ENCODE assay signal across 27 mouse cellular contexts in genomic region chr4:137521966-137522365, GRCm38 (mm10). TPM values are rescaled to one million over a fixed set of nuclear protein-coding genes. Genes with fewer than 3 reads are reported as not detected.
DNase-seq lines count a peak whose midpoint lies in the region; ATAC-seq lines count a peak whose summit lies in the region.
"Had no signal": no experiment of that assay in that cellular context is flagged by ENCODE, and none has a peak within 500 bp of the region (broad histone marks: within the 10 kb centered on the region; RNA-seq: fewer than 3 reads in every experiment).

No protein-coding gene starts in this region.

- peaks cover 93% of the 10 kb centered on the region for H3K36me3 ChIP-seq in hindbrain, embryonic 10.5 days
- H3K36me3 ChIP-seq in hindbrain, embryonic 12.5 days: peaks cover 39% of the 10 kb centered on the region
- H3K36me3 ChIP-seq in midbrain, embryonic 10.5 days: peaks cover 95% of the 10 kb centered on the region
- 0 out of 2 replicates have a peak, but pooled peaks cover 6% of the 10 kb centered on the region for H3K36me3 ChIP-seq in midbrain, embryonic 13.5 days

- DNase-seq in gastrocnemius, postnatal 25 days: peak; percentile 34
- DNase-seq in gastrocnemius, postnatal 10 days: no peak
- DNase-seq in hindbrain, embryonic 10.5 days (ENCODE audit: low spot score): no peak
- peak; percentile 61 for DNase-seq in cerebellum, adult 8-10 months
- DNase-seq in cerebellum, postnatal 36 days: peak; percentile 61 to 73
- DNase-seq in midbrain, embryonic 10.5 days (ENCODE audit: low spot score): no peak
- DNase-seq: adrenal gland, postnatal 25 days; liver, embryonic 13.5 days; thymus, postnatal 36 days had no signal

- no peaks in the 10 kb centered on the region for H3K27me3 ChIP-seq in hindbrain, embryonic 10.5 days (ENCODE audit: insufficient read depth, poor library complexity, severe bottlenecking)
- no peaks in the 10 kb centered on the region for H3K27me3 ChIP-seq in hindbrain, embryonic 12.5 days
- no peaks in the 10 kb centered on the region for H3K27me3 ChIP-seq in midbrain, embryonic 10.5 days (ENCODE audit: low read depth, poor library complexity, severe bottlenecking)
- no peaks in the 10 kb centered on the region for H3K27me3 ChIP-seq in midbrain, embryonic 13.5 days
- H3K27me3 ChIP-seq: forebrain, embryonic 12.5 days; heart, embryonic 13.5 days; liver, embryonic 13.5 days; neural tube, embryonic 12.5 days; Patski; stomach, embryonic 15.5 days had no signal

- H3K4me3 ChIP-seq in hindbrain, embryonic 10.5 days: no peak overlapping the region
- H3K4me3 ChIP-seq in hindbrain, embryonic 12.5 days: no peak overlapping the region
- H3K4me3 ChIP-seq in midbrain, embryonic 10.5 days: no peak overlapping the region
- no peak overlapping the region for H3K4me3 ChIP-seq in midbrain, embryonic 13.5 days (replicated peaks)
- H3K4me3 ChIP-seq: forebrain, embryonic 12.5 days; heart, embryonic 13.5 days; liver, embryonic 13.5 days; neural tube, embryonic 12.5 days; stomach, embryonic 15.5 days had no signal

- 0 out of 2 replicates have a peak, but pooled peaks cover 4% of the 10 kb centered on the region for H3K4me1 ChIP-seq in hindbrain, embryonic 10.5 days (replicated peaks)
- H3K4me1 ChIP-seq in hindbrain, embryonic 12.5 days: no peaks in the 10 kb centered on the region
- H3K4me1 ChIP-seq in midbrain, embryonic 10.5 days: no peaks in the 10 kb centered on the region; the same call in 1 of the 2 replicates
- no peaks in the 10 kb centered on the region for H3K4me1 ChIP-seq in midbrain, embryonic 13.5 days (replicated peaks)
- H3K4me1 ChIP-seq: forebrain, embryonic 12.5 days; heart, embryonic 13.5 days; liver, embryonic 13.5 days; neural tube, embryonic 12.5 days; stomach, embryonic 15.5 days had no signal

- ATAC-seq in hindbrain, embryonic 12.5 days (ENCODE audit: low FRiP score): no peak
- no peak for ATAC-seq in midbrain, embryonic 13.5 days
- ATAC-seq: activated CD4-positive, CD25-positive, alpha-beta regulatory T cell, adult 4 months; hindbrain, embryonic 16.5 days; intestine, postnatal 0 days; Patski had no signal

- H3K4me2 ChIP-seq in hindbrain, embryonic 12.5 days (replicated peaks): no peak overlapping the region
- no peak overlapping the region for H3K4me2 ChIP-seq in midbrain, embryonic 13.5 days (replicated peaks)
- H3K4me2 ChIP-seq: forebrain, embryonic 12.5 days; heart, embryonic 13.5 days; liver, embryonic 13.5 days; neural tube, embryonic 12.5 days; stomach, embryonic 15.5 days had no signal

- H3K27ac ChIP-seq in hindbrain, embryonic 10.5 days: 0 out of 2 replicates have a peak overlapping the region, but pooled peaks have one; percentile 1
- H3K27ac ChIP-seq in hindbrain, embryonic 12.5 days: no peak overlapping the region
- H3K27ac ChIP-seq in midbrain, embryonic 10.5 days (replicated peaks): no peak overlapping the region
- H3K27ac ChIP-seq in midbrain, embryonic 13.5 days: no peak overlapping the region
- H3K27ac ChIP-seq: forebrain, embryonic 12.5 days; heart, embryonic 13.5 days; kidney, postnatal 0 days; liver, embryonic 13.5 days; neural tube, embryonic 12.5 days; stomach, embryonic 15.5 days had no signal

- no peaks in the 10 kb centered on the region for H3K9me3 ChIP-seq in hindbrain, embryonic 10.5 days
- H3K9me3 ChIP-seq in hindbrain, embryonic 12.5 days (replicated peaks): no peaks in the 10 kb centered on the region
- no peaks in the 10 kb centered on the region for H3K9me3 ChIP-seq in midbrain, embryonic 10.5 days (replicated peaks)
- no peaks in the 10 kb centered on the region for H3K9me3 ChIP-seq in midbrain, embryonic 13.5 days
- H3K9me3 ChIP-seq: forebrain, embryonic 12.5 days; heart, embryonic 13.5 days; liver, embryonic 13.5 days; neural tube, embryonic 12.5 days; stomach, embryonic 15.5 days had no signal

- WGBS in hindbrain, embryonic 10.5 days: 92% methylated on average over 11 of the region's 11 CpGs
- 92% methylated on average over 11 of the region's 11 CpGs for WGBS in hindbrain, embryonic 12.5 days
- WGBS in midbrain, embryonic 10.5 days: 92% methylated on average over 11 of the region's 11 CpGs
- 87% methylated on average over 11 of the region's 11 CpGs for WGBS in midbrain, embryonic 13.5 days

- H3K9ac ChIP-seq in hindbrain, embryonic 12.5 days: no peak overlapping the region
- H3K9ac ChIP-seq in midbrain, embryonic 13.5 days (replicated peaks): no peak overlapping the region
- H3K9ac ChIP-seq: forebrain, embryonic 12.5 days; heart, embryonic 13.5 days; liver, embryonic 13.5 days; neural tube, embryonic 12.5 days; stomach, embryonic 15.5 days had no signal

RNA-seq across cellular contexts. Expression of gene Ldlrad2, which starts 52.4 kb away (rescaled TPM):
- not detected for total RNA-seq in gastrocnemius, postnatal 25 days (2021)
- not detected for total RNA-seq in gastrocnemius, postnatal 10 days (2021)
- 1.3 TPM in 1 of 2 replicates, not detected in the other for polyA plus RNA-seq in hindbrain, embryonic 10.5 days (2016; fragmentation: Nextera tagmentation; extraction: Ambion mirVana)
- polyA plus RNA-seq in hindbrain, embryonic 12.5 days (2016; fragmentation: Nextera tagmentation; extraction: Ambion mirVana): 1.5 TPM in 1 of 2 replicates, not detected in the other
- polyA plus RNA-seq in midbrain, embryonic 10.5 days (2016; fragmentation: Nextera tagmentation; extraction: Ambion mirVana): not detected in 2 replicates
- polyA plus RNA-seq in midbrain, embryonic 13.5 days (2015; fragmentation: Nextera tagmentation; extraction: Ambion mirVana): 0.58 TPM in 1 of 2 replicates, not detected in the other
- total RNA-seq: adrenal gland, postnatal 25 days; layer of hippocampus, adult 18-20 months; monocyte, adult 5-6 weeks had no signal
- polyA plus RNA-seq: activated CD4-positive, CD25-positive, alpha-beta regulatory T cell, adult 4 months; C2C12; forebrain, embryonic 12.5 days; frontal cortex, adult 2 months; heart, embryonic 13.5 days; intestine, postnatal 0 days; kidney, postnatal 0 days; limb, embryonic 11.5 days; liver, embryonic 13.5 days; lung, embryonic 16.5 days; neural tube, embryonic 12.5 days; Patski; spleen, adult 2 months; stomach, embryonic 15.5 days had no signal

RNA-seq across cellular contexts. Expression of gene Hspg2, which starts 53.4 kb away (rescaled TPM):
- 100 to 1,000 TPM; 105 to 107 TPM for total RNA-seq in gastrocnemius, postnatal 25 days (2021)
- 100 to 1,000 TPM; 256 to 295 TPM for total RNA-seq in gastrocnemius, postnatal 10 days (2021)
- polyA plus RNA-seq in hindbrain, embryonic 10.5 days (2016; fragmentation: Nextera tagmentation; extraction: Ambion mirVana): 15.2 and 18.2 TPM in 2 replicates
- polyA plus RNA-seq in hindbrain, embryonic 12.5 days (2016; fragmentation: Nextera tagmentation; extraction: Ambion mirVana): 14.7 and 15.0 TPM in 2 replicates
- 11.6 and 15.3 TPM in 2 replicates for polyA plus RNA-seq in midbrain, embryonic 10.5 days (2016; fragmentation: Nextera tagmentation; extraction: Ambion mirVana)
- 4.2 and 5.0 TPM in 2 replicates for polyA plus RNA-seq in midbrain, embryonic 13.5 days (2015; fragmentation: Nextera tagmentation; extraction: Ambion mirVana)
- total RNA-seq: monocyte, adult 5-6 weeks had no signal
- polyA plus RNA-seq: activated CD4-positive, CD25-positive, alpha-beta regulatory T cell, adult 4 months had no signal

Comparison
In these comparisons a context has a peak if more than half of its experiments do, and no peak if none do; other contexts are left out.
1. DNase-seq: peak in gastrocnemius, postnatal 25 days (single experiment), cerebellum, adult 8-10 months (single experiment) and cerebellum, postnatal 36 days (2 of 2); none in gastrocnemius, postnatal 10 days (single experiment), hindbrain, embryonic 10.5 days (single experiment) and midbrain, embryonic 10.5 days (single experiment).